Mouse (Mus musculus) megakaryocyte, embryonic 14.5 days (primary cell): Measurements from ENCODE around the gene Gm10645.

Experiments
- FLI1 ChIP-seq: IDR thresholded peaks from 2 replicates; pipeline ENCODE4 v1.6.1; 2012; ENCODE audit warnings: low read length, inconsistent platforms, mixed read lengths
- GATA1 ChIP-seq: IDR thresholded peaks from 3 replicates; pipeline ENCODE4 v1.6.1; 2012; ENCODE audit warnings: mixed read lengths, low read length, inconsistent platforms, borderline replicate concordance

DNA sequence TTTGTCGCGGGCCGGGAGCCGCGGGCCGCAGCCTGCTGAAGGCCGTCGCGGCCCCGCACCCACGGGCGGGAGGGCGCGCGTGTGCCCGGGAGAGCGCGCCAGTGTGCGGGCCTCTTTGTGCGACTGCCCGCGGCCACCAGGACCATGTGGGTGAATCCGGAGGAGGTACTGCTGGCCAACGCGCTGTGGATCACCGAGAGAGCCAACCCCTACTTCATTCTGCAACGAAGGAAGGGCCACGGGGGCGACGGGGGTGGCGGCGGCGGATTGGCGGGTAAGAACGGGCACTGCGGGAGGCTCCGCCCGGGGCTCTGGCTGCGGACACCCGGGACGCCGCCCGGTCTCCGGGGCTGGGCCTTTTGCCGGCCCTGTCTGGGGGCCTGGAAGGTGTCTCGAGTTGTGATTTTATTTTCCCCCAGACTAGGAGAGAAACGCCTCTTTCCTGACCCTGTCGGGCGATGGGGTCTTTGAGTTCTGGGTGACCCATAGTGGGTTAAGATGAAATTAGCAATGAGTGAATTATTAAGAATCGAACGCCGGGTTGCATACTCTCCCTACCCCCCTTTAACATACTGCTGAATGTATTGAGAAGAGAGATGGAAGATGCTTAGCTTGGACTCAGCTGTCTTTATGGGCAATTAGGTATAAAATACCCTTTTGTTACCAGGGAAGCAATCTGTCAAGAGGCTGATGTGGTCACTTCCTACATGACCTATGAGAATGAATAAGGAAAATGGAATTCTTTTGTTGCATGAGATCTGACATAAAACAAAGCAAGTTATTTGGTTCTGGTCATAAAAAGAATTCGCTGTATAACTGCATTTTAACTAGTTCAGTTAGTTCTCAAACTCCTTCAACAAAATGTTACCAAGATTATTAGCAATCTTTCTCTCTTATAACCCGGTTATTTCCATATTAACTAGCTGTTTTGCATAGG is at the start of gene Gm10645:
- no peak for TF ChIP-seq FLI1
- no peak for TF ChIP-seq GATA1
